Mouse (Mus musculus) liver, adult 10 weeks (tissue): ENCODE measurements around the gene Susd6. TPM values are rescaled to one million over a fixed set of nuclear protein-coding genes. Genes with fewer than 3 reads are reported as not detected.

Experiments
- polyA plus RNA-seq: library from polyadenylated mRNA; stranded (reverse); fragments of 350-450 nt; fragmentation: Illumina TruSeq; extraction: RNeasy Lipid Tissue Mini Kit (QIAGEN cat#74804); gene quantifications from one replicate; pipeline ENCODE4 v1.2.3, GENCODE M21; 2014; ENCODE audit warnings: low read depth, low replicate concordance

Gene Susd6
- polyA plus RNA-seq: 15.2 TPM

DNA sequence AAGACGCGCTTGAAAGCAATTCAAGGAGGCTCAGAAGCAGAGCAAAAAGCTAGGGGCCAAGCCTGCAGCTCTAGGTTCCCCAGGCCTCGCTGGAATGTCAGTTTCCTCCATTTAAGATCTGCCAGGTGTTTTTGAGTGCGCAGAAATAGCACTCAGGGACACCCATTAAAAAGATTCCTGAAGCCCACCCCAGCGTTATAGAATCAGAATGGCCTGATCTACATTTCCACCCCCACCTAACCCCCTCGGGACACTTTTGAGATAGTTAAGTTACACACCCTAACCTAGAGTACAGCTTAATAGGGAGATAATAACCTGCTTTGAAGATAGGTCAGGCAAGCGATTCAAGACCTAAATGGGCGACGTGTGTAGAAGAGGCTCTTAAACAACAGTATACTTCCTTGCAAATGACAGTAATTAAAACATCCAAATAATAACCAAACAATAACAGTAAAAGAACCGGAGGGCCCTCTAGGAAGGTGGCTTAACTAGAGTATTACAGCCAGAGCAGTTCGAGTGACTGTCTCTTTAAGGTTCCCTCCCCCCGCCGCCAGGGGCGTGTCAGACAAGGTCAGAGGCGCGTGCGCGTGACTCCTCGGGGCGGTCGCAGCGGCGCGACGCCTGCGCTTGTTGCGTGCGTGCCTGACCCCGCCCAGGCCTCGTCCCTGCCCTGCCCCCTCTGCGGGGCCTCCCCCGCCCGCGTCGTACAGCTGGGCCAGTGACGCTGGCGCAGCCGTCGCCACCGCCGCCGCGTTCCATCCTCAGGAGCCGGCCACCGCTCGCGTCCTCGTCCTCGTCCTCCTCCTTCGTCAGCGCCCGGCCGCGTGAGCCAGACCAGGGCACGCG lies at the start of gene Susd6:
Gene Susd6, plus strand, starts transcription at position 662 of the 846 bp plus-strand sequence.

GRCm38 (mm10) chr12:80760396-80760801 lies 29.9 kb upstream of the Susd6 start, which contains the start of gene Ccdc177:
Ccdc177 (minus strand) TSS chr12:80760687.

Other genes starting within 250 kb of the Susd6 start
- gene Slc39a9, start 146.6 kb upstream of the Susd6 start, polyA plus RNA-seq: 29.0 TPM
- gene Erh, start 146.2 kb upstream of the Susd6 start, polyA plus RNA-seq: 24.9 TPM
- gene Plekhd1, start 97.9 kb upstream of the Susd6 start, polyA plus RNA-seq: not detected
- not detected for gene Ccdc177, start 29.8 kb upstream of the Susd6 start, polyA plus RNA-seq
- gene Srsf5, start 155.0 kb downstream of the Susd6 start, polyA plus RNA-seq: 295 TPM
- gene Slc10a1, start 178.2 kb downstream of the Susd6 start, polyA plus RNA-seq: 1,353 TPM
- 22.3 TPM for gene Smoc1, start 236.3 kb downstream of the Susd6 start, polyA plus RNA-seq